Mouse (Mus musculus): ENCODE measurements around the gene Mocs3.

GRCm38 (mm10) chr2:168206725-168207644 lies 23.4 kb upstream of the Mocs3 start, which contains the start of gene Adnp:
- TF ChIP-seq MYOG (IDR thresholded peaks at IDR 0.05; ENCODE audit: control insufficient read depth in 1 of 3, insufficient read depth in 1 of 3, insufficient read length in 2 of 3, low read depth in 2 of 3): peak in 2 of 3 experiments; percentile 26 to 66
- peak; percentile 20 for TF ChIP-seq POLR2A (IDR thresholded peaks at IDR 0.05; ENCODE audit: insufficient read length, low read depth)

Measured in myocyte (in vitro differentiated cells).